Mouse (Mus musculus) small intestine, adult 2 months (tissue): ENCODE results near the gene Pard3.

ENCODE experiments used
- CTCF ChIP-seq: fragments of 200-500 bp; IDR thresholded peaks from 2 replicates; pipeline ENCODE4 v1.5.1; 2012; ENCODE audit warnings: low read depth, mild to moderate bottlenecking, control low read depth, inconsistent platforms, low read length, moderate library complexity, mixed read lengths; ENCODE audit not compliant: insufficient replicate concordance, insufficient read length; ENCODE audit errors: extremely low read depth
- POLR2A ChIP-seq: fragments of 200-500 bp; IDR thresholded peaks from 2 replicates; pipeline ENCODE4 v1.6.1; 2012; ENCODE audit warnings: low read depth, mild to moderate bottlenecking, control low read depth, inconsistent platforms, low read length, moderate library complexity

DNA sequence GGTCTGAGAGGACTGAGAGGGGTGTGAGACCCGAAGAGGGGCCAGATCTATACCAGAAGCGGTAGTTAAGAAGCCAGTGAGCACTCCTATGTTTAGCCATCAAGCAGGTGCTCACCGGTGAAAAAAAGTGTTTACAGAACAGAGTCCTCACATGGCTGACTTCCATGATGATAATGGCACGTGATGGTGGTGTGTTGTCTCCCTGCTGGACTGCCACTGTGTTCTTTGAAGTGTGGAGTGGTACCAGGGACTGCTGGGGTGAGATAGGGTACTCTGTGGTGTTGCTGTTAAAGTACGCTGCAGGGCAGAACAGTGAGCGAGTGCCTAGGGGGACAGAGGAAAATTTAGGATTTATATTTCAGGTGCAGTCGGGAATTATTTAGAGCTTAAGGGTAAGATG lies 122.2 kb downstream of the Pard3 start:
- TF ChIP-seq POLR2A = no peak
- no peak for TF ChIP-seq CTCF
